Mouse (Mus musculus) embryonic facial prominence, embryonic 14.5 days (tissue): ENCODE data around the gene Wdr74. TPM values are rescaled to one million over a fixed set of nuclear protein-coding genes. Genes with fewer than 3 reads are reported as not detected.

Experiments used
- ATAC-seq: fragments of 200-750 bp; cut with Nextera tagmentation; 2 replicates; pipeline ENCODE4 v1.8.0; 2017; ENCODE audit warnings: low read depth, moderate number of reproducible peaks, moderate TSS enrichment
- DNase-seq: peaks from one replicate; pipeline ENCODE4 v3.0.0-alpha.2; 2015; ENCODE audit warnings: low spot score
- H3K27ac ChIP-seq: fragments of 300-500 bp; sonication (generic); replicated peaks from 2 replicates; pipeline ENCODE4 v1.5.1; 2014; ENCODE audit warnings: low read depth, mild to moderate bottlenecking, low read length, moderate library complexity
- H3K27me3 ChIP-seq: fragments of 300-500 bp; sonication (generic); replicated peaks from 2 replicates; pipeline ENCODE4 v1.6.1; 2014; ENCODE audit warnings: low read length; ENCODE audit not compliant: control insufficient read depth, insufficient read depth
- H3K36me3 ChIP-seq: fragments of 300-500 bp; sonication (generic); 2 replicates; pipeline ENCODE4 v1.6.1; 2014; ENCODE audit warnings: low read length, mixed read lengths; ENCODE audit not compliant: control insufficient read depth, insufficient read depth
- H3K4me1 ChIP-seq: fragments of 300-500 bp; sonication (generic); 2 replicates; pipeline ENCODE4 v1.6.1; 2014; ENCODE audit warnings: antibody characterized with exemption, low read length; ENCODE audit not compliant: control insufficient read depth, insufficient read depth
- H3K4me2 ChIP-seq: fragments of 300-500 bp; sonication (generic); 2 replicates; pipeline ENCODE4 v1.6.1; 2014; ENCODE audit warnings: low read depth, mild to moderate bottlenecking, low read length, moderate library complexity, mixed read lengths
- H3K4me3 ChIP-seq: fragments of 300-500 bp; sonication (generic); 2 replicates; pipeline ENCODE4 v1.5.1; 2014; ENCODE audit warnings: low read depth, mild to moderate bottlenecking, low read length
- H3K9ac ChIP-seq: fragments of 300-500 bp; sonication (generic); 2 replicates; pipeline ENCODE4 v1.6.1; 2014; ENCODE audit warnings: low read depth, mild to moderate bottlenecking, low read length, moderate library complexity, mixed read lengths
- H3K9me3 ChIP-seq: fragments of 300-500 bp; sonication (generic); 2 replicates; pipeline ENCODE4 v1.6.1; 2016; ENCODE audit warnings: low read length; ENCODE audit not compliant: control insufficient read depth
- WGBS: fragments of 180-500 bp; shearing (Covaris S2); extraction: QIAGEN DNeasy Blood & Tissue Kit; methylation state at CpG from one replicate; pipeline ENCODE4 v1.1.7; 2014; 5-methylcytosine and 5-hydroxymethylcytosine counted together
- polyA plus RNA-seq: library from polyadenylated mRNA; unstranded; fragments of >200 nt; fragmentation: Nextera tagmentation; extraction: Ambion mirVana; gene quantifications from 2 replicates; pipeline ENCODE4 v1.2.1, GENCODE M21; 2014

The Wdr74 gene
- 76.6 and 80.1 TPM in 2 replicates for polyA plus RNA-seq

- peaks cover 6% of the 10 kb centered on the region for H3K4me1 ChIP-seq
- peak within 1 kb of the TSS; percentile 83 for H3K4me3 ChIP-seq
- H3K9ac ChIP-seq: peak within 1 kb of the TSS; percentile 76
- ATAC-seq (peak; percentile 94), DNase-seq (peak; percentile 95)
- peak within 1 kb of the TSS; percentile 61 for H3K27ac ChIP-seq
- WGBS: under 1% methylated on average over 30 of the region's 32 CpGs
- H3K4me2 ChIP-seq: peak within 1 kb of the TSS; percentile 88
- no peaks in the 10 kb centered on the region for H3K9me3 ChIP-seq
- peaks cover 32% of the 10 kb centered on the region for H3K36me3 ChIP-seq
- no peaks in the 10 kb centered on the region for H3K27me3 ChIP-seq
Measured at GRCm38 (mm10) chr19:8735389-8736159, at the start of gene Wdr74. Gene Wdr74, plus strand, starts transcription at chr19:8735827.

GRCm38 (mm10) chr19:8691871-8692539, 43.6 kb upstream of the Wdr74 start:
- Histone ChIP-seq H3K27me3 (no peaks in the 10 kb centered on the region), H3K9ac (no peak overlapping the region), H3K9me3 (no peaks in the 10 kb centered on the region), H3K36me3 (no peaks in the 10 kb centered on the region), H3K4me2 (no peak overlapping the region), H3K4me3 (no peak overlapping the region), H3K27ac (0 out of 2 replicates have a peak overlapping the region, but pooled peaks have one; percentile 4), H3K4me1 (no peaks in the 10 kb centered on the region)
- ATAC-seq (no peak), DNase-seq (peak; percentile 50)
- WGBS: 54% methylated on average over 9 of the region's 9 CpGs

- H3K36me3 ChIP-seq: no peaks in the 10 kb centered on the region
- H3K9ac ChIP-seq: no peak overlapping the region
- no peaks in the 10 kb centered on the region for H3K4me1 ChIP-seq
- DNase-seq (no peak), ATAC-seq (no peak)
- no peak overlapping the region for H3K27ac ChIP-seq
- no peak overlapping the region for H3K4me3 ChIP-seq
- no peaks in the 10 kb centered on the region for H3K27me3 ChIP-seq
- WGBS: 76% methylated on average over 5 of the region's 5 CpGs
- no peak overlapping the region for H3K4me2 ChIP-seq
- H3K9me3 ChIP-seq: no peaks in the 10 kb centered on the region
Measured at GRCm38 (mm10) chr19:8692740-8693139, 42.9 kb upstream of the Wdr74 start.

- Histone ChIP-seq H3K9ac (no peak overlapping the region), H3K4me2 (no peak overlapping the region), H3K9me3 (no peaks in the 10 kb centered on the region), H3K27me3 (no peaks in the 10 kb centered on the region), H3K4me1 (no peaks in the 10 kb centered on the region), H3K4me3 (no peak overlapping the region), H3K36me3 (no peaks in the 10 kb centered on the region), H3K27ac (no peak overlapping the region)
- WGBS: 60% methylated on average over 6 of the region's 6 CpGs
- DNase-seq (no peak), ATAC-seq (peak; percentile 51)
Measured at GRCm38 (mm10) chr19:8695330-8695729, 40.3 kb upstream of the Wdr74 start.

- Histone ChIP-seq H3K4me2 (no peak overlapping the region), H3K9ac (no peak overlapping the region), H3K4me1 (peaks cover 4% of the 10 kb centered on the region; the same call in 1 of the 2 replicates), H3K4me3 (no peak overlapping the region), H3K36me3 (no peaks in the 10 kb centered on the region), H3K27ac (no peak overlapping the region), H3K9me3 (no peaks in the 10 kb centered on the region), H3K27me3 (no peaks in the 10 kb centered on the region)
- DNase-seq (no peak), ATAC-seq (no peak)
- 79% methylated on average over 9 of the region's 9 CpGs for WGBS
Measured at GRCm38 (mm10) chr19:8699652-8700051, 36.0 kb upstream of the Wdr74 start.

GRCm38 (mm10) chr19:8702458-8702857, 33.2 kb upstream of the Wdr74 start:
- 49% methylated on average over 3 of the region's 3 CpGs for WGBS
- H3K4me1 ChIP-seq: peaks cover 4% of the 10 kb centered on the region; the same call in 1 of the 2 replicates

GRCm38 (mm10) chr19:8703571-8703970, 32.1 kb upstream of the Wdr74 start:
- ATAC-seq (no peak), DNase-seq (no peak)
- no peak overlapping the region for H3K4me3 ChIP-seq
- H3K4me1 ChIP-seq: peaks cover 4% of the 10 kb centered on the region; the same call in 1 of the 2 replicates
- H3K27me3 ChIP-seq: no peaks in the 10 kb centered on the region
- H3K9ac ChIP-seq: no peak overlapping the region
- 69% methylated on average over 3 of the region's 4 CpGs for WGBS
- H3K4me2 ChIP-seq: no peak overlapping the region
- H3K36me3 ChIP-seq: peaks cover 24% of the 10 kb centered on the region
- no peaks in the 10 kb centered on the region for H3K9me3 ChIP-seq
- no peak overlapping the region for H3K27ac ChIP-seq

More at GRCm38 (mm10) chr19:8702458-8702857, 33.2 kb upstream of the Wdr74 start:
- no peaks in the 10 kb centered on the region for H3K27me3 ChIP-seq
- no peaks in the 10 kb centered on the region for H3K9me3 ChIP-seq
- ATAC-seq: peak; percentile 59; the same call in 1 of the 2 replicates
- H3K4me2 ChIP-seq: no peak overlapping the region
- DNase-seq: peak; percentile 71
- H3K4me3 ChIP-seq: no peak overlapping the region
- peaks cover 12% of the 10 kb centered on the region for H3K36me3 ChIP-seq
- 0 out of 2 replicates have a peak overlapping the region, but pooled peaks have one; percentile 48 for H3K27ac ChIP-seq
- no peak overlapping the region for H3K9ac ChIP-seq

GRCm38 (mm10) chr19:8705026-8705708, 30.5 kb upstream of the Wdr74 start:
- Histone ChIP-seq H3K4me2 (no peak overlapping the region), H3K27ac (no peak overlapping the region), H3K9ac (no peak overlapping the region), H3K27me3 (no peaks in the 10 kb centered on the region), H3K4me1 (peaks cover 4% of the 10 kb centered on the region; the same call in 1 of the 2 replicates), H3K4me3 (no peak overlapping the region), H3K9me3 (no peaks in the 10 kb centered on the region), H3K36me3 (peaks cover 39% of the 10 kb centered on the region)
- 73% methylated on average over 6 of the region's 6 CpGs for WGBS
- ATAC-seq (no peak), DNase-seq (no peak)
